Mouse (Mus musculus) forebrain, embryonic 10.5 days (tissue): ENCODE measurements around the gene Hsd3b5. TPM values are rescaled to one million over a fixed set of nuclear protein-coding genes. Genes with fewer than 3 reads are reported as not detected.
"Not testable (repeated sequence)": the region's sequence is repeated elsewhere in the genome, so short reads cannot be mapped to it uniquely, and the experiment has no call there.

Experiments used
- DNase-seq: peaks from one replicate; pipeline ENCODE4 v3.0.0-alpha.2; 2017; ENCODE audit warnings: low spot score; ENCODE audit errors: extremely low spot score
- H3K27ac ChIP-seq: fragments of 300-500 bp; sonication (generic); 2 replicates; pipeline ENCODE4 v1.5.1; 2016; ENCODE audit warnings: mild to moderate bottlenecking
- H3K27me3 ChIP-seq: fragments of 300-500 bp; sonication (generic); 2 replicates; pipeline ENCODE4 v1.6.1; 2016; ENCODE audit warnings: mild to moderate bottlenecking; ENCODE audit not compliant: poor library complexity, severe bottlenecking
- H3K36me3 ChIP-seq: fragments of 300-500 bp; sonication (generic); replicated peaks from 2 replicates; pipeline ENCODE4 v1.6.1; 2016; ENCODE audit warnings: mild to moderate bottlenecking, moderate library complexity
- H3K4me1 ChIP-seq: fragments of 300-500 bp; sonication (generic); 2 replicates; pipeline ENCODE4 v1.6.1; 2016
- H3K4me3 ChIP-seq: fragments of 300-500 bp; sonication (generic); 2 replicates; pipeline ENCODE4 v1.5.1; 2016; ENCODE audit warnings: mild to moderate bottlenecking, moderate library complexity
- H3K9me3 ChIP-seq: fragments of 300-500 bp; sonication (generic); 2 replicates; pipeline ENCODE4 v1.6.1; 2016; ENCODE audit warnings: mild to moderate bottlenecking, moderate library complexity
- WGBS: fragments of 180-500 bp; shearing (Covaris S2); methylation state at CpG from one replicate; pipeline ENCODE4 v1.1.7; 2016; 5-methylcytosine and 5-hydroxymethylcytosine counted together
- polyA plus RNA-seq: library from polyadenylated mRNA; unstranded; fragments of >200 nt; fragmentation: Nextera tagmentation; extraction: Ambion mirVana; gene quantifications from 2 replicates; pipeline ENCODE4 v1.2.1, GENCODE M21; 2016

The Hsd3b5 gene
- polyA plus RNA-seq = not detected in 2 replicates

DNA sequence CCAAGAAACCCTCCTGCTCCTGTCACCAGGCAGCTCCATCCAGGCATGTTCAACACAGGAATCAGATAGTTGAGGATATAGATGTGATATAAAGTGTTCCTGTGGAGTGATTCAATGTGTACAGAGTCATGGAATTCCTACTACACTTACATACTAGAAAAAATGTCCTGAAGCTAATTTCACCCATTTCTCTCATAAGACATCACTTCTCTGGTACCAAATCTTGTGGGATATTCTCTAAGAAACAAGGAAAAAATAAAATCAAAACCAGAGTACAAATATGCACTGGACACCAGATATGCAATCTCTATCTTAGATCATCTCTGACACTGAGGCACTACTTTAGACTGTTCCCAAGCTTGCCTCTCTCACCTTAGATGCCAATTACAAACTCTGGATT lies at the start of gene Hsd3b5:
Gene Hsd3b5, minus strand, starts transcription at position 101 of the 400 bp plus-strand sequence.
- Histone ChIP-seq H3K27me3 (no peaks in the 10 kb centered on the region), H3K4me1 (no peaks in the 10 kb centered on the region), H3K9me3 (no peaks in the 10 kb centered on the region), H3K27ac (no peak within 1 kb of the TSS), H3K4me3 (no peak within 1 kb of the TSS), H3K36me3 (no peaks in the 10 kb centered on the region)
- no peak for DNase-seq

DNA sequence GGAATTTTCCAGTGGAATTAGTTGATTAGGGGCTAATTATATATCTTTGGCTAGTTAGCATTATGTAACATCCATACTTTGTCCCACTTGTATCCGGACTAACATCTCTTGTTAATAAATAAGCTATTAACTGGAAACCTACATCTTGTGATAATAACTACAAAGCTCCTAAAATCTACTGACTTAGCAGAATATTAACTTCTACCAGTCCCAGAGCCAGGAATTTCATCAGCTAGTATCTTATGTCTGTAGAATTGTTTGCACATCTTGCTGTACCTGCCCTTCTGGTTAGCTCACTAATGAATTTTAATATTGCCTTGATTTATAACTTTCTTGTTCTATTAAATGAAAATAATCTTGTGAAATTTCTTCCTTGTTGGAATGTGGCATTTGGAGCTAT lies 5.1 kb upstream of the Hsd3b5 start:
- Histone ChIP-seq H3K4me3 (no peak overlapping the region), H3K27ac (no peak overlapping the region), H3K27me3 (no peaks in the 10 kb centered on the region), H3K36me3 (no peaks in the 10 kb centered on the region), H3K4me1 (no peaks in the 10 kb centered on the region), H3K9me3 (no peaks in the 10 kb centered on the region)
- WGBS = 95% methylated on average over 1 of the region's 1 CpGs
- no peak for DNase-seq

DNA sequence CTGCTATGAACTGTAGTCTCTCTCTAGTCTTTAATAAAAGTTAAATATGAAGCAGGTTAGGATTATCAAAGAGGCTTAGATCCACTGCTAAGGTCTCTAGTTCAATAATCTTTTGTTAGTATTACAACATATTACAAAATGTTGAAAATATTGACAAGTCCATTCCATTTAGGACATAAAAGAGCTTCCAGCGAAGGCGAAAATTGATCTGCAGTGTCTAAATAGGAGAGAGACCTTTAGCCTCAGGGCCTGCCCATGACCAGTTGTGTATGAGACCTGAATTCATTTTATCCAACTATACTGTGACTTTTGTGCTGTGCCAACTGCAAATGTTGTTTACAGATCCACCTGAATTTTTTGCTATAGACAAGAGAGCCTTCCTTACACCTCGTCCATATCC lies 419 bp downstream of the Hsd3b5 start:
- H3K9me3 ChIP-seq = no peaks in the 10 kb centered on the region
- WGBS = 93% methylated on average over 3 of the region's 3 CpGs

DNA sequence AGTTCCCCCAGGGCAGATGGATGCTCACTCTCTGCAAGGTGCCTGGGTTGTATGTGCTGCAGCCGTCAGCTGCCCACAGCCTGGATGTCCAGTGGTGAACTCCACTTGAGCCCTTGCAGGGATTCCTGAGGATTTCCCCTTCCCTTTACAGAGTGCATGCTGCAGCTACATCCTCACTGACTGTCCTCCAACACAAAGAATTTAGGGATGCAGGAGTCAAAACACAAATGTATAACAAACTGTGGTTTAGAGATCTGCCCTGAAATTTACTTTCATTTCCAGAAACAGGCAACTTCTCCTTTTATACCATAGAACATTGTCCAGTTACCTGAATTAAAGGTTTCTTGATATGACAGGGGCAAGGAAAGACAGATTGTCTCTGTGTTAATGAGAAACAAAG lies 13.3 kb downstream of the Hsd3b5 start:
- H3K27ac ChIP-seq, H3K27me3 ChIP-seq, H3K4me1 ChIP-seq, DNase-seq, H3K4me3 ChIP-seq, H3K36me3 ChIP-seq, H3K9me3 ChIP-seq: not testable (repeated sequence)
- WGBS = 75% methylated on average over 1 of the region's 1 CpGs

More for the DNA sequence above, 419 bp downstream of the Hsd3b5 start:
- DNase-seq = no peak
- Histone ChIP-seq H3K27ac (no peak overlapping the region), H3K4me1 (no peaks in the 10 kb centered on the region), H3K27me3 (no peaks in the 10 kb centered on the region), H3K4me3 (no peak overlapping the region), H3K36me3 (no peaks in the 10 kb centered on the region)

DNA sequence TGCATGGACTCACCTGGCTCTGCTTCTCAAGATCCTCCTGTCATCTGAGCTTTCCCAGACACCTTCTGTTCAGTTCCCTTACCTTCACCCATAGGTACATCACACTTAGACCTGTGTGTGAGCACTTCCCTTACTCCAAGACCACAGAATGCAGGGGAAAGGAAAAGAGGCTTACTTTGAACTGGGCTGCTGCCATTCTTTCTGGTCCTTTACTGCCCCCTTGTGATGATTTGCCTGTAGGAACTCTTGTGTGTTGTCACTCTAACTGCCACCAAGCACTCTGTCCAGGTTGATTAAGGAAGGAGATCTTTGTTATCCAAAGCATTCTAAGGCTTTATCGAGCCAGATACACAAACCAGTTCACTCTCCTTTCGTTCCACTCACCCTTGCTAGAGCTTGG lies 13.8 kb downstream of the Hsd3b5 start:
- not testable (repeated sequence) for DNase-seq, H3K27me3 ChIP-seq, H3K36me3 ChIP-seq, H3K27ac ChIP-seq, H3K9me3 ChIP-seq, H3K4me1 ChIP-seq, H3K4me3 ChIP-seq
- WGBS = 26% methylated on average over 2 of the region's 2 CpGs

DNA sequence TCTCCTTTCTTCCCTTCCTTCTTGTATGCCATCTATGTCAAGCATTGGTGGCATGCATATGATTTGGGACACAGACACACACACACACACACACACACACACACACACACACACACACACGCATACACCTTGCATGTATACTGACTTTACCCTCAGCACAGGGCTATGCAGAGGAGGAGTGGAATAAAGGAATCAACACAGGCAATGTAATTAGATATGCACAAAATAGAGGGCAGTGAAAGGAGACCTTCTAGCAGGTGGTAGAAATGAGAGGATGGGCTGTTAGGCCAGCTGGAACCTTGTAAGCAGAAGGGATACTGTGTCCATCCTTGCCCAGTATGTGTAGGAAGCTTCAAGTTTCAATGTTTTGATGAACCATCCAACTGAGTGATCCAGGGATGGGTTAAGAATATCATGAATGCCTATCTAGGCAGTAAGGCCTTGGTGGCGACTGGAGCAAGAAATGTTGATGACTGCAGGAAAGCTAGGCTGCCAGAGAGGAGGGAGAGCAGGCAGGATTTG lies 15.6 kb downstream of the Hsd3b5 start:
- H3K36me3 ChIP-seq, H3K4me1 ChIP-seq, H3K27ac ChIP-seq, DNase-seq, H3K27me3 ChIP-seq, H3K9me3 ChIP-seq, H3K4me3 ChIP-seq: not testable (repeated sequence)
- WGBS = 61% methylated on average over 2 of the region's 2 CpGs

DNA sequence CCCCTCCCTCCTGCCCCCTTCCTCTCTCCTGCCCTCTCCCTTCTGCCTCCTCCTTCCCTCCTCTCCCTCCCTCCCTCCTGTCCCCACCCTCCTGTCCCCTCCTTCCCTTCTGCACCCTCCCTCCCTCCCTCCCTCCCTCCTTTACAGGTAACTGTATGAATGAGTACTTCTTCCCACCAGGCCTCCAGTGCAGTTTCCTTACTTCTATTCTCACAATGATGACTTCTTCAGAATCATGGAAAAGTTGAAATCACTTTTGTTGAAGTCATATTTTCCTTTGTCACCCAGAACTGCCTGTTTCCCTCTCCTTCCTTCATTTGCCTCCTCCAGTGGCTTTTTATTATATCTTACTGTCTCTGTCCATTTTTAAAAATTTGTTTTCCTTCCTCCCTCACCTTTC lies 16.1 kb downstream of the Hsd3b5 start:
- H3K27ac ChIP-seq = no peak overlapping the region
- H3K9me3 ChIP-seq = no peaks in the 10 kb centered on the region
- no peaks in the 10 kb centered on the region for H3K27me3 ChIP-seq
- no peaks in the 10 kb centered on the region for H3K4me1 ChIP-seq
- DNase-seq = no peak
- no peak overlapping the region for H3K4me3 ChIP-seq
- no peaks in the 10 kb centered on the region for H3K36me3 ChIP-seq

DNA sequence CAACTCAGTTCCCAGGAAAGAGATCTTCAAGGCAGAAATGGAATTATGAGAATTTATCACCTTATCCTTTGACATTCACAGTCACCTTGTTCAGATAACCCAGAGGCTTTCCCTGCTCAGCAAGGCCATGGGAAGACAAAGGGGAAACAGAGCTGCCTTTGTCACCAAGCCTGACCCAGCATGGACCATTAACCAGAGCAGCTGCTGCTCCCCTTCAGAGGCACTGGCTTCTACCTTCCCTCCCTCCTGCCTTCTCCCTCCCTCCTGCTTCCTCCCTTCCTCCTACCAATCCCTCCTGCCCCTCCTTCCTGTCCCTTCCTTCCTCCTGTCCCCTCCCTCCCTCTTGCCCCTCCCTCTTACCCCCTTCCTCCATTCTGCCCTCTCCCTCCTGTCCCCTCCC lies 16.5 kb downstream of the Hsd3b5 start:
- H3K9me3 ChIP-seq, H3K36me3 ChIP-seq, H3K4me1 ChIP-seq, H3K4me3 ChIP-seq, H3K27me3 ChIP-seq, H3K27ac ChIP-seq, DNase-seq: not testable (repeated sequence)

DNA sequence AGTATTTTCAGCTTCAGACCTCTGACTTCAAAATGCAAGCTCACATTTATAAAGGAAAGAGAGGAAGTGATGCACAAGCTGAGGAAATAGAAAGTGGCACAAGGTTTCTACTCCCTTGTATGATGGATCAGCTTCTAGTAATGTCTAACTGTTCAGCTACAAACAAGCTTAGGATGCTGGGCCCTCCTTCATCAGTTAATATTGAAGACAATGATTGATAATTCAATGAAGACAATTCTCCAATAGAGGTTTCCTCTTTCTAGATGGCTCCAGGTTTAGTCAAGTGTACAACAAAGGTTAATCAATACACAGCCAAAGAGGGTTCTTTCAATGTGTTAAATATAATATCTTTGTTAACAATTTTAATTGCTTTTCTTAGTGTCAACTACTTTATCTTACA lies 41.3 kb downstream of the Hsd3b5 start, which contains the start of gene Gm10681:
Gene Gm10681, minus strand, starts transcription at position 101 of the 400 bp plus-strand sequence.
- no peak within 1 kb of the TSS for H3K27ac ChIP-seq
- no peak within 1 kb of the TSS for H3K4me3 ChIP-seq
- H3K9me3 ChIP-seq = no peaks in the 10 kb centered on the region
- H3K36me3 ChIP-seq = no peaks in the 10 kb centered on the region
- no peaks in the 10 kb centered on the region for H3K4me1 ChIP-seq
- no peaks in the 10 kb centered on the region for H3K27me3 ChIP-seq
- no peak for DNase-seq

DNA sequence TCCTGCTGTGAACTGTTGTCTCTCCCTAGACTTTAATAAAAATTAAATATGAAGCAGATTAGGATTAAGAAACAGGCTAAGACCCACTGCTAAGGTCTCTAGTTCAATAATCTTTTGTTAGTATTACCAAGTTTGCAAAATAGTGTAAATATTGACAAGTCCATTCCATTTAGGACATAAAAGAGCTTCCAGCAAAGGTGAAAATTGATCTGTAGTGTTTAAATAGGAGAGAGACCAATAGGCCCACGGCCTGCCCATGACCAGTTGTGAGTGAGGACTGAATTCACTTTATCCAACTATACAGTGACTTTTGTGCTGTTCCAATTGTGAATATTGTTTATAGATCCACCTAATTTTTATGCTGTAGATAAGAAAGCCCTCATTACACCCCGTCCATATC lies 42.3 kb downstream of the Hsd3b5 start:
- Histone ChIP-seq H3K4me3 (no peak overlapping the region), H3K4me1 (no peaks in the 10 kb centered on the region), H3K36me3 (no peaks in the 10 kb centered on the region), H3K27ac (no peak overlapping the region), H3K27me3 (no peaks in the 10 kb centered on the region), H3K9me3 (no peaks in the 10 kb centered on the region)
- no peak for DNase-seq
- 87% methylated on average over 2 of the region's 2 CpGs for WGBS

DNA sequence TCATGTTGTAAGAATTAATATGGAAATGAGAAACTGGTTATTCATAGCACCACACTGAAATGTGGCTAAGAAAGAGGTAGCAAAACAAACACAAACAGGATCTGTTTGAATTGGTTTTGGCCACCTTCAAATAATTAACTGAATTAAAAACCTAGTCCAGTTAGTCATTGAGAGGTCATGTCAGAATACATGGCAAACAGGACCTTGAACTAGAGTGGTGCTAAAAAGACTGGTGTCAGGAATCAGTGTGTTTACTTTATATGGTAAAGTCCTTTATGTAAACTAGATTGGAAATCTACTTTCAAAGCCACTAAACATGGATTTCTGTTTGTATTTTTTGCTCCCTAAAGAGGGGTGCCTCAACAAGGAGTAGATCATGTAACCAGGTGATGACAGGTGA lies 47.4 kb downstream of the Hsd3b5 start:
- not testable (repeated sequence) for H3K27ac ChIP-seq, H3K4me1 ChIP-seq, DNase-seq, H3K4me3 ChIP-seq, H3K27me3 ChIP-seq, H3K36me3 ChIP-seq, H3K9me3 ChIP-seq

DNA sequence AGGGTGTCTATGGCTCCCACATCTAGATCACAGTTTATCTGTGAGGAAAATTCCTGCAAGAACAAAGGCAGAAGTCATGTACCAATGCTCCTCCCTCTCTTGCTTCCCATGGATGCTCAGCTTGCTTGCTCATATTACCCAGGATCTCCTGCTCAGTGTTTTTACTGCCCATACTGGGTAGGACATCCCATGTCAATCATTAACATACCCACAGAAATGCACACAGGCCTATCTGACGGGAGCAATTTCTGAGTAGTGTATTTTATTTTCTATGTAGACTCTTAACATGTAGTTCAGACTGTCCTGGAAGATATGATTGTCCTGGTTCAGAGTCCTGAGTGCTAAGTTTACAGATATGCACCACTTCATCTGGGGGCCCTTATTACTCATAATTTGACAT lies 47.9 kb downstream of the Hsd3b5 start:
- H3K27ac ChIP-seq, DNase-seq, H3K4me1 ChIP-seq, H3K9me3 ChIP-seq, H3K27me3 ChIP-seq, H3K36me3 ChIP-seq, H3K4me3 ChIP-seq: not testable (repeated sequence)
- no CpG with 5 or more reads among the region's 1 CpGs for WGBS

DNA sequence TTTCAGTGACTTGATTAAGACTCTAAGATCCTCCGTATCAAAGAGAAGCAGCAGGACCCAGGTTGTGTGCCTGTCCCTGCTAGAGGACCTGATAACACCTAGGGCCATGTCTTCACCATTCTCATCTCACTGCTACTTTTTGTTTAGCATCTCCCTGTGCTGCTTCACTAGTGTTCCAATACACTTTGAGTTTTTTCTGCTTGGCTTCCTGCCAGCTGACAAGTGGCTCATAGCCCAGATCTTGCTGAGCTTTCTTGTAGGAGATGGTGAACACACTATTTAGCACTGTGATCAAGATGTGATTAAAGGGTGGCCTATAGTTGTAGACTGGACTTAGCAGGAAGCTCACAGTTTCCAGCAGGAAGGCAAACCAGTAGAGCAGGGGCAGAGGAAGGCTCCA lies 49.0 kb downstream of the Hsd3b5 start:
- not testable (repeated sequence) for H3K4me1 ChIP-seq, H3K36me3 ChIP-seq, DNase-seq, H3K9me3 ChIP-seq, H3K27ac ChIP-seq, H3K27me3 ChIP-seq, H3K4me3 ChIP-seq
- 100% methylated on average over 1 of the region's 1 CpGs for WGBS
